Comparison of ENCODE assay signal across 31 mouse cellular contexts in genomic region chr14:20226982-20227381, GRCm38 (mm10). TPM values are rescaled to one million over a fixed set of nuclear protein-coding genes. Genes with fewer than 3 reads are reported as not detected.
DNase-seq lines count a peak whose midpoint lies in the region; ATAC-seq lines count a peak whose summit lies in the region.
"Had no signal": no experiment of that assay in that cellular context is flagged by ENCODE, and none has a peak within 500 bp of the region (broad histone marks: within the 10 kb centered on the region; RNA-seq: fewer than 3 reads in every experiment).

No protein-coding gene starts in this region.

- H3K9ac ChIP-seq in forebrain, embryonic 16.5 days (replicated peaks; ENCODE audit: low read depth, low read length) = no peak overlapping the region
- H3K9ac ChIP-seq in kidney, embryonic 14.5 days (ENCODE audit: low read depth, low read length) = no peak overlapping the region
- H3K9ac ChIP-seq in midbrain, embryonic 15.5 days = no peak overlapping the region
- H3K9ac ChIP-seq: embryonic facial prominence, embryonic 13.5 days; heart, embryonic 12.5 days; heart, embryonic 15.5 days; hindbrain, embryonic 12.5 days; hindbrain, embryonic 15.5 days had no signal

- DNase-seq in forebrain, embryonic 10.5 days (ENCODE audit: extremely low spot score, low spot score) = no peak
- DNase-seq in kidney, adult 18-20 months = peak; percentile 41
- peak; percentile 40 for DNase-seq in kidney, postnatal 14 days
- no peak for DNase-seq in kidney, adult 8-10 months
- no peak for DNase-seq in midbrain, embryonic 10.5 days (ENCODE audit: low spot score)
- DNase-seq: adrenal gland, adult 8-10 months; adrenal gland, postnatal 25 days; cerebellum, adult 11-12 months; cerebellum, adult 8-10 months; cerebellum, postnatal 10 days; cerebellum, postnatal 36 days; gastrocnemius, postnatal 25 days; heart, adult 18-20 months; heart, postnatal 10 days; heart, postnatal 36 days had no signal

- H3K27ac ChIP-seq in forebrain, embryonic 10.5 days = peak overlapping the region; percentile 88
- H3K27ac ChIP-seq in forebrain, embryonic 16.5 days (ENCODE audit: low read length) = no peak overlapping the region
- no peak overlapping the region for H3K27ac ChIP-seq in kidney, embryonic 14.5 days (ENCODE audit: low read depth, low read length)
- peak overlapping the region; percentile 84; the same call in 1 of the 2 replicates for H3K27ac ChIP-seq in midbrain, embryonic 10.5 days (replicated peaks)
- H3K27ac ChIP-seq in midbrain, embryonic 15.5 days = no peak overlapping the region
- H3K27ac ChIP-seq: embryonic facial prominence, embryonic 13.5 days; heart, embryonic 15.5 days; hindbrain, embryonic 12.5 days; hindbrain, embryonic 15.5 days had no signal

- H3K9me3 ChIP-seq in forebrain, embryonic 10.5 days = no peaks in the 10 kb centered on the region
- H3K9me3 ChIP-seq in forebrain, embryonic 16.5 days (ENCODE audit: control insufficient read depth, low read length) = no peaks in the 10 kb centered on the region
- no peaks in the 10 kb centered on the region for H3K9me3 ChIP-seq in kidney, embryonic 14.5 days (ENCODE audit: control insufficient read depth, low read length)
- H3K9me3 ChIP-seq in midbrain, embryonic 10.5 days (replicated peaks) = no peaks in the 10 kb centered on the region
- no peaks in the 10 kb centered on the region for H3K9me3 ChIP-seq in midbrain, embryonic 15.5 days
- H3K9me3 ChIP-seq: embryonic facial prominence, embryonic 10.5 days; embryonic facial prominence, embryonic 13.5 days; heart, embryonic 12.5 days; heart, embryonic 15.5 days; hindbrain, embryonic 12.5 days; hindbrain, embryonic 15.5 days had no signal

- H3K4me3 ChIP-seq in forebrain, embryonic 10.5 days = no peak overlapping the region
- no peak overlapping the region for H3K4me3 ChIP-seq in forebrain, embryonic 16.5 days (replicated peaks; ENCODE audit: low read length)
- no peak overlapping the region for H3K4me3 ChIP-seq in kidney, embryonic 14.5 days (ENCODE audit: low read length)
- H3K4me3 ChIP-seq in midbrain, embryonic 10.5 days = no peak overlapping the region
- H3K4me3 ChIP-seq in midbrain, embryonic 15.5 days = no peak overlapping the region
- H3K4me3 ChIP-seq: embryonic facial prominence, embryonic 10.5 days; embryonic facial prominence, embryonic 13.5 days; erythroblast, embryonic 14.5 days; heart, embryonic 12.5 days; heart, embryonic 15.5 days; hindbrain, embryonic 12.5 days; hindbrain, embryonic 15.5 days had no signal

- 75% methylated on average over 2 of the region's 2 CpGs for WGBS in forebrain, embryonic 10.5 days
- 25% methylated on average over 2 of the region's 2 CpGs for WGBS in forebrain, embryonic 16.5 days
- WGBS in kidney, embryonic 14.5 days = 63% methylated on average over 2 of the region's 2 CpGs
- WGBS in midbrain, embryonic 10.5 days = 82% methylated on average over 2 of the region's 2 CpGs
- 50% methylated on average over 2 of the region's 2 CpGs for WGBS in midbrain, embryonic 15.5 days

- no peaks in the 10 kb centered on the region for H3K36me3 ChIP-seq in forebrain, embryonic 10.5 days (replicated peaks)
- H3K36me3 ChIP-seq in forebrain, embryonic 16.5 days (ENCODE audit: control insufficient read depth, insufficient read depth) = no peaks in the 10 kb centered on the region
- no peaks in the 10 kb centered on the region for H3K36me3 ChIP-seq in kidney, embryonic 14.5 days (ENCODE audit: control insufficient read depth, insufficient read depth, low read length)
- H3K36me3 ChIP-seq in midbrain, embryonic 10.5 days = no peaks in the 10 kb centered on the region
- no peaks in the 10 kb centered on the region for H3K36me3 ChIP-seq in midbrain, embryonic 15.5 days (replicated peaks)
- H3K36me3 ChIP-seq: embryonic facial prominence, embryonic 10.5 days; embryonic facial prominence, embryonic 13.5 days; heart, embryonic 12.5 days; heart, embryonic 15.5 days; hindbrain, embryonic 12.5 days; hindbrain, embryonic 15.5 days had no signal

- H3K4me2 ChIP-seq in forebrain, embryonic 16.5 days (ENCODE audit: low read length) = no peak overlapping the region
- H3K4me2 ChIP-seq in kidney, embryonic 14.5 days (replicated peaks; ENCODE audit: low read depth, low read length) = no peak overlapping the region
- H3K4me2 ChIP-seq in midbrain, embryonic 15.5 days = no peak overlapping the region
- H3K4me2 ChIP-seq: embryonic facial prominence, embryonic 13.5 days; heart, embryonic 12.5 days; heart, embryonic 15.5 days; hindbrain, embryonic 12.5 days; hindbrain, embryonic 15.5 days had no signal

- H3K27me3 ChIP-seq in forebrain, embryonic 10.5 days (ENCODE audit: poor library complexity, severe bottlenecking) = peaks cover 3% of the 10 kb centered on the region; the same call in 1 of the 2 replicates
- no peaks in the 10 kb centered on the region for H3K27me3 ChIP-seq in forebrain, embryonic 16.5 days (replicated peaks; ENCODE audit: control insufficient read depth, insufficient read depth, low read length)
- H3K27me3 ChIP-seq in kidney, embryonic 14.5 days (ENCODE audit: control insufficient read depth, insufficient read depth, low read length) = no peaks in the 10 kb centered on the region
- peaks cover 46% of the 10 kb centered on the region for H3K27me3 ChIP-seq in midbrain, embryonic 10.5 days (ENCODE audit: low read depth, poor library complexity, severe bottlenecking)
- no peaks in the 10 kb centered on the region for H3K27me3 ChIP-seq in midbrain, embryonic 15.5 days (replicated peaks)
- H3K27me3 ChIP-seq: embryonic facial prominence, embryonic 13.5 days; heart, embryonic 12.5 days; heart, embryonic 15.5 days; hindbrain, embryonic 12.5 days; hindbrain, embryonic 15.5 days had no signal

- ATAC-seq in forebrain, embryonic 16.5 days = no peak
- ATAC-seq in kidney, embryonic 14.5 days (ENCODE audit: low FRiP score, low TSS enrichment) = no peak
- no peak for ATAC-seq in midbrain, embryonic 15.5 days (replicated peaks)
- ATAC-seq: activated CD4-positive, CD25-positive, alpha-beta regulatory T cell, adult 4 months; forebrain, embryonic 14.5 days had no signal

- peaks cover 46% of the 10 kb centered on the region for H3K4me1 ChIP-seq in forebrain, embryonic 10.5 days
- H3K4me1 ChIP-seq in forebrain, embryonic 16.5 days (replicated peaks; ENCODE audit: control insufficient read depth, insufficient read depth, low read length) = peaks cover 16% of the 10 kb centered on the region
- 0 out of 2 replicates have a peak, but pooled peaks cover 6% of the 10 kb centered on the region for H3K4me1 ChIP-seq in kidney, embryonic 14.5 days (ENCODE audit: control insufficient read depth, insufficient read depth, low read length)
- peaks cover 37% of the 10 kb centered on the region for H3K4me1 ChIP-seq in midbrain, embryonic 10.5 days
- H3K4me1 ChIP-seq in midbrain, embryonic 15.5 days = peaks cover 28% of the 10 kb centered on the region
- H3K4me1 ChIP-seq: embryonic facial prominence, embryonic 13.5 days had no signal

RNA-seq across cellular contexts. Expression of gene Kcnk16, which starts 42.0 kb away (rescaled TPM):
- polyA plus RNA-seq in forebrain, embryonic 10.5 days (2016; fragmentation: Nextera tagmentation; extraction: Ambion mirVana) = not detected in 2 replicates
- not detected in 2 replicates for polyA plus RNA-seq in forebrain, embryonic 16.5 days (2015; fragmentation: Nextera tagmentation; extraction: Ambion mirVana)
- not detected in 2 replicates for polyA plus RNA-seq in kidney, embryonic 14.5 days (2014; fragmentation: Nextera tagmentation; extraction: Ambion mirVana)
- polyA plus RNA-seq in midbrain, embryonic 10.5 days (2016; fragmentation: Nextera tagmentation; extraction: Ambion mirVana) = not detected in 2 replicates
- polyA plus RNA-seq in midbrain, embryonic 15.5 days (2015; fragmentation: Nextera tagmentation; extraction: Ambion mirVana) = 0.17 TPM in 1 of 2 replicates, not detected in the other
- polyA plus RNA-seq: activated CD4-positive, CD25-positive, alpha-beta regulatory T cell, adult 4 months; brain, embryonic 14.5 days; cortical plate, adult 2 months; embryonic facial prominence, embryonic 13.5 days; forebrain, embryonic 11.5 days; forebrain, embryonic 14.5 days; gonadal fat pad, adult 2 months; heart, embryonic 12.5 days; hindbrain, embryonic 12.5 days; hindbrain, embryonic 15.5 days had no signal

RNA-seq across cellular contexts. Expression of gene Kcnk5, which starts 45.4 kb away (rescaled TPM):
- 16.1 and 16.8 TPM in 2 replicates for polyA plus RNA-seq in forebrain, embryonic 10.5 days (2016; fragmentation: Nextera tagmentation; extraction: Ambion mirVana)
- 2.5 TPM in 2 replicates for polyA plus RNA-seq in forebrain, embryonic 16.5 days (2015; fragmentation: Nextera tagmentation; extraction: Ambion mirVana)
- polyA plus RNA-seq in kidney, embryonic 14.5 days (2014; fragmentation: Nextera tagmentation; extraction: Ambion mirVana) = 4.7 and 12.2 TPM in 2 replicates
- 10.2 TPM in 2 replicates for polyA plus RNA-seq in midbrain, embryonic 10.5 days (2016; fragmentation: Nextera tagmentation; extraction: Ambion mirVana)
- 1.1 and 1.3 TPM in 2 replicates for polyA plus RNA-seq in midbrain, embryonic 15.5 days (2015; fragmentation: Nextera tagmentation; extraction: Ambion mirVana)

Comparison
In these comparisons a context has a peak if more than half of its experiments do, and no peak if none do; other contexts are left out.
1. DNase-seq: peak in kidney, adult 18-20 months (single experiment) and kidney, postnatal 14 days (single experiment); none in forebrain, embryonic 10.5 days (single experiment), kidney, adult 8-10 months (0 of 2) and midbrain, embryonic 10.5 days (single experiment).
2. H3K27ac ChIP-seq: peak in forebrain, embryonic 10.5 days (single experiment) and midbrain, embryonic 10.5 days (single experiment); none in forebrain, embryonic 16.5 days (single experiment), kidney, embryonic 14.5 days (single experiment) and midbrain, embryonic 15.5 days (single experiment).